Mouse (Mus musculus): ENCODE data around the gene Raet1d. TPM values are rescaled to one million over a fixed set of nuclear protein-coding genes. Genes with fewer than 3 reads are reported as not detected.

The Raet1d gene
- 0.77 to 0.79 TPM in 2 of 4 replicates, not detected in the others for total RNA-seq (2023)

GRCm38 (mm10) chr10:22360252-22360651, at the start of gene Raet1d:
Raet1d (plus strand) TSS chr10:22360552.

Other genes starting within 250 kb of the Raet1d start
- gene E030030I06Rik, start 211.3 kb upstream of the Raet1d start, total RNA-seq (2023): 12.5 to 15.9 TPM (median 15.5 TPM) in 4 replicates
- not detected in 4 replicates for gene Raet1e, start 202.0 kb upstream of the Raet1d start, total RNA-seq (2023)
- not detected in 4 replicates for gene H60b, start 202.0 kb upstream of the Raet1d start, total RNA-seq (2023)